Mouse (Mus musculus): Measurements from ENCODE around the gene Ercc8. TPM values are rescaled to one million over a fixed set of nuclear protein-coding genes. Genes with fewer than 3 reads are reported as not detected.

Ercc8 gene
- polyA plus RNA-seq (2012; rRNA removed), result 12.8 and 20.8 TPM in 2 replicates

DNA sequence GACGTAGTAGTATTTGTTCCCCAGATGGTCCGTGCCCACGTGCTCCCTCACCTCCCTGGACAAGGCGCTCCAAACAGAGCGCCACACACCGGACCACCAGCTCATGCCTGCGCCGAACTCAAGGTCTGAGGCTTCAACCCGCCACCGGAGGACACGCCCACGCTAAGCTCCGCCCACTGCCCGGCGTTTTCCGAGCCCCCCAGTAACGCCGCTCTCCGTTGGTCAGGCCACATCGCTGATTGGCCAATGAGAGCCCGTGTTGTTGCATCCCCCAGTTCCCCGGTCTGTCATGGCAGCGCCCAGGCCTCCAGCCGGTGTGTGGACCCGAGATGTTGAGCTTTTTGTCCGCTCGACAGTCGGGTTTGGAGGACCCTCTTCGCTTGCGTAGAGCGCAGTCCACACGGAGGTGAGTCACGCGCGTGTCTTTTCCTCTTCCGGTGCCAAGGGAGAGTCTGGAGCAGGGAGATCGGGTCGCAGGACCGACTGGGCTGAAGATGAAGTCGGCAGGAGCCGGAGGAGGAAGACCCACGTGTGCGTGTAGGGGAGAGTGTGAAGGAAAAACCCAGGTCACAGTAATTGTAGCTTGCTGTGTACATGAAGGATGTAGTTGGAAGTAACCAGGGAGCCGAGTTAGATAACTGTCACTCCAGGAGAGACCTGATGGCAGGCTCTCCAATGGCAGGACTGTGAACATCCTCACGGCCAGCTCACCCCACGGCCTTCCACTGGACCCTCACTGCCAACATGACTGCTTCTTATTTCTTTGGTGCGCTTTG, at the start of gene Ercc8, which contains the start of gene Ndufaf2:
TSS of gene Ercc8 (plus strand) at position 267 of the 776 bp plus-strand sequence.
TSS of gene Ndufaf2 (minus strand) at position 159 of the 776 bp plus-strand sequence.

GRCm38 (mm10) chr13:108214081-108214484, 55.6 kb downstream of the Ercc8 start, which contains the start of gene Elovl7:
Elovl7 (plus strand) TSS chr13:108214404.

Other genes with a start within 250 kb of the Ercc8 start
- 68.5 and 82.4 TPM in 2 replicates for gene Smim15, start 114.3 kb upstream of the Ercc8 start, polyA plus RNA-seq (2012; rRNA removed)
- gene Ndufaf2, start 108 bp upstream of the Ercc8 start, polyA plus RNA-seq (2012; rRNA removed), result 66.6 and 74.0 TPM in 2 replicates
- 0.20 and 0.65 TPM in 2 replicates for gene Elovl7, start 55.7 kb downstream of the Ercc8 start, polyA plus RNA-seq (2012; rRNA removed)
- 14.5 and 16.4 TPM in 2 replicates for gene Depdc1b, start 157.6 kb downstream of the Ercc8 start, polyA plus RNA-seq (2012; rRNA removed)